Mouse (Mus musculus) spleen, adult 2 months (tissue): ENCODE measurements around the gene Apbb2.

Source experiments
- CTCF ChIP-seq: fragments of 200-500 bp; IDR thresholded peaks from 2 replicates; pipeline ENCODE4 v1.5.1; 2011; ENCODE audit warnings: mild to moderate bottlenecking, inconsistent platforms; ENCODE audit not compliant: insufficient read depth, insufficient read length, insufficient replicate concordance; ENCODE audit errors: extremely low read depth
- POLR2A ChIP-seq: fragments of 200-500 bp; IDR thresholded peaks from 2 replicates; pipeline ENCODE4 v1.6.1; 2011; ENCODE audit warnings: low read depth, low read length, inconsistent platforms

GRCm38 (mm10) chr5:66635459-66636079, 17.0 kb upstream of the Apbb2 start:
- TF ChIP-seq CTCF (no peak), POLR2A (no peak)
